Mouse (Mus musculus): ENCODE data around the gene Rgs12. TPM values are rescaled to one million over a fixed set of nuclear protein-coding genes. Genes with fewer than 3 reads are reported as not detected.

Rgs12 gene
- polyA plus RNA-seq, 1 experiment from 2014 or later, result 42.3 TPM

GRCm38 (mm10) chr5:34909634-34910503 lies 39.4 kb upstream of the Rgs12 start:
- H3K36me3 ChIP-seq (ENCODE audit: control insufficient read depth, insufficient read depth, low read length), result peaks cover 32% of the 10 kb centered on the region
- no peaks in the 10 kb centered on the region for H3K9me3 ChIP-seq (replicated peaks; ENCODE audit: control insufficient read depth, low read length, poor library complexity, severe bottlenecking)
- H3K4me1 ChIP-seq (ENCODE audit: control insufficient read depth, insufficient read depth, low read length), result no peaks in the 10 kb centered on the region
- no peaks in the 10 kb centered on the region for H3K27me3 ChIP-seq (ENCODE audit: control insufficient read depth, insufficient read depth, low read depth, low read length)
- no peak overlapping the region for H3K9ac ChIP-seq (ENCODE audit: low read depth, low read length)
- no peak overlapping the region for H3K4me2 ChIP-seq (ENCODE audit: low read length)
- WGBS, result 97% methylated on average over 1 of the region's 1 CpGs
- H3K27ac ChIP-seq (ENCODE audit: low read length), result no peak overlapping the region
- H3K4me3 ChIP-seq (ENCODE audit: low read depth, low read length), result no peak overlapping the region
- ATAC-seq, result no peak

GRCm38 (mm10) chr5:34910504-34910815 lies 38.8 kb upstream of the Rgs12 start:
- peaks cover 28% of the 10 kb centered on the region for H3K36me3 ChIP-seq (ENCODE audit: control insufficient read depth, insufficient read depth, low read length)
- no peaks in the 10 kb centered on the region for H3K27me3 ChIP-seq (ENCODE audit: control insufficient read depth, insufficient read depth, low read depth, low read length)
- no peaks in the 10 kb centered on the region for H3K9me3 ChIP-seq (replicated peaks; ENCODE audit: control insufficient read depth, low read length, poor library complexity, severe bottlenecking)
- no peaks in the 10 kb centered on the region for H3K4me1 ChIP-seq (ENCODE audit: control insufficient read depth, insufficient read depth, low read length)
- no peak overlapping the region for H3K4me3 ChIP-seq (ENCODE audit: low read depth, low read length)
- 78% methylated on average over 4 of the region's 4 CpGs for WGBS
- ATAC-seq, result no peak
- no peak overlapping the region for H3K27ac ChIP-seq (ENCODE audit: low read length)
- H3K9ac ChIP-seq (ENCODE audit: low read depth, low read length), result no peak overlapping the region
- no peak overlapping the region for H3K4me2 ChIP-seq (ENCODE audit: low read length)

- 11% methylated on average over 1 of the region's 1 CpGs for WGBS
- Histone ChIP-seq H3K4me1 (ENCODE audit: control insufficient read depth, insufficient read depth, low read length) (peaks cover 11% of the 10 kb centered on the region), H3K4me2 (ENCODE audit: low read length) (no peak overlapping the region), H3K36me3 (ENCODE audit: control insufficient read depth, insufficient read depth, low read length) (0 out of 2 replicates have a peak, but pooled peaks cover 2% of the 10 kb centered on the region), H3K4me3 (ENCODE audit: low read depth, low read length) (no peak overlapping the region), H3K27me3 (ENCODE audit: control insufficient read depth, insufficient read depth, low read depth, low read length) (no peaks in the 10 kb centered on the region), H3K27ac (ENCODE audit: low read length) (no peak overlapping the region), H3K9ac (ENCODE audit: low read depth, low read length) (no peak overlapping the region), H3K9me3 (replicated peaks; ENCODE audit: control insufficient read depth, low read length, poor library complexity, severe bottlenecking) (no peaks in the 10 kb centered on the region)
- peak; percentile 74 for ATAC-seq
These were observed 33.4 kb upstream of the Rgs12 start for GRCm38 (mm10) chr5:34915801-34916200.

GRCm38 (mm10) chr5:34917234-34917655 lies 32.0 kb upstream of the Rgs12 start:
- no peak overlapping the region for H3K4me3 ChIP-seq (ENCODE audit: low read depth, low read length)
- no peaks in the 10 kb centered on the region for H3K36me3 ChIP-seq (ENCODE audit: control insufficient read depth, insufficient read depth, low read length)
- H3K9me3 ChIP-seq (replicated peaks; ENCODE audit: control insufficient read depth, low read length, poor library complexity, severe bottlenecking), result no peaks in the 10 kb centered on the region
- H3K4me2 ChIP-seq (ENCODE audit: low read length), result no peak overlapping the region
- peak overlapping the region; percentile 11; the same call in 1 of the 2 replicates for H3K9ac ChIP-seq (ENCODE audit: low read depth, low read length)
- H3K27me3 ChIP-seq (ENCODE audit: control insufficient read depth, insufficient read depth, low read depth, low read length), result no peaks in the 10 kb centered on the region
- peaks cover 11% of the 10 kb centered on the region for H3K4me1 ChIP-seq (ENCODE audit: control insufficient read depth, insufficient read depth, low read length)
- H3K27ac ChIP-seq (ENCODE audit: low read length), result peak overlapping the region; percentile 74
- 39% methylated on average over 10 of the region's 10 CpGs for WGBS
- peak; percentile 54 for ATAC-seq

GRCm38 (mm10) chr5:34918785-34919184 lies 30.5 kb upstream of the Rgs12 start:
- Histone ChIP-seq H3K4me3 (ENCODE audit: low read depth, low read length) (no peak overlapping the region), H3K4me1 (ENCODE audit: control insufficient read depth, insufficient read depth, low read length) (peaks cover 11% of the 10 kb centered on the region), H3K36me3 (ENCODE audit: control insufficient read depth, insufficient read depth, low read length) (peaks cover 9% of the 10 kb centered on the region), H3K27me3 (ENCODE audit: control insufficient read depth, insufficient read depth, low read depth, low read length) (no peaks in the 10 kb centered on the region), H3K9ac (ENCODE audit: low read depth, low read length) (no peak overlapping the region), H3K27ac (ENCODE audit: low read length) (no peak overlapping the region), H3K9me3 (replicated peaks; ENCODE audit: control insufficient read depth, low read length, poor library complexity, severe bottlenecking) (no peaks in the 10 kb centered on the region), H3K4me2 (ENCODE audit: low read length) (no peak overlapping the region)
- no peak for ATAC-seq
- WGBS, result 92% methylated on average over 3 of the region's 3 CpGs

GRCm38 (mm10) chr5:34922531-34922930 lies 26.7 kb upstream of the Rgs12 start:
- Histone ChIP-seq H3K27me3 (ENCODE audit: control insufficient read depth, insufficient read depth, low read depth, low read length) (no peaks in the 10 kb centered on the region), H3K4me2 (ENCODE audit: low read length) (no peak overlapping the region), H3K9ac (ENCODE audit: low read depth, low read length) (no peak overlapping the region), H3K36me3 (ENCODE audit: control insufficient read depth, insufficient read depth, low read length) (peaks cover 16% of the 10 kb centered on the region), H3K4me3 (ENCODE audit: low read depth, low read length) (no peak overlapping the region), H3K9me3 (replicated peaks; ENCODE audit: control insufficient read depth, low read length, poor library complexity, severe bottlenecking) (no peaks in the 10 kb centered on the region), H3K4me1 (ENCODE audit: control insufficient read depth, insufficient read depth, low read length) (peaks cover 1% of the 10 kb centered on the region; the same call in 1 of the 2 replicates), H3K27ac (ENCODE audit: low read length) (no peak overlapping the region)
- ATAC-seq, result no peak
- whole genome bisulfite sequencing, result 70% methylated on average over 6 of the region's 6 CpGs

GRCm38 (mm10) chr5:34923920-34924319 lies 25.3 kb upstream of the Rgs12 start:
- Histone ChIP-seq H3K9ac (ENCODE audit: low read depth, low read length) (no peak overlapping the region), H3K4me1 (ENCODE audit: control insufficient read depth, insufficient read depth, low read length) (no peaks in the 10 kb centered on the region), H3K9me3 (replicated peaks; ENCODE audit: control insufficient read depth, low read length, poor library complexity, severe bottlenecking) (no peaks in the 10 kb centered on the region), H3K4me2 (ENCODE audit: low read length) (no peak overlapping the region), H3K36me3 (ENCODE audit: control insufficient read depth, insufficient read depth, low read length) (peaks cover 16% of the 10 kb centered on the region), H3K27me3 (ENCODE audit: control insufficient read depth, insufficient read depth, low read depth, low read length) (no peaks in the 10 kb centered on the region), H3K27ac (ENCODE audit: low read length) (no peak overlapping the region), H3K4me3 (ENCODE audit: low read depth, low read length) (no peak overlapping the region)
- ATAC-seq, result no peak
- WGBS, result 95% methylated on average over 4 of the region's 4 CpGs

GRCm38 (mm10) chr5:34924519-34924918 lies 24.7 kb upstream of the Rgs12 start:
- Histone ChIP-seq H3K27me3 (ENCODE audit: control insufficient read depth, insufficient read depth, low read depth, low read length) (no peaks in the 10 kb centered on the region), H3K9ac (ENCODE audit: low read depth, low read length) (no peak overlapping the region), H3K36me3 (ENCODE audit: control insufficient read depth, insufficient read depth, low read length) (peaks cover 16% of the 10 kb centered on the region), H3K4me2 (ENCODE audit: low read length) (no peak overlapping the region), H3K4me3 (ENCODE audit: low read depth, low read length) (no peak overlapping the region), H3K27ac (ENCODE audit: low read length) (no peak overlapping the region), H3K9me3 (replicated peaks; ENCODE audit: control insufficient read depth, low read length, poor library complexity, severe bottlenecking) (no peaks in the 10 kb centered on the region), H3K4me1 (ENCODE audit: control insufficient read depth, insufficient read depth, low read length) (no peaks in the 10 kb centered on the region)
- no peak for ATAC-seq
- WGBS, result 94% methylated on average over 7 of the region's 7 CpGs

- peaks cover 6% of the 10 kb centered on the region; the same call in 1 of the 2 replicates for H3K4me1 ChIP-seq (ENCODE audit: control insufficient read depth, insufficient read depth, low read length)
- H3K27me3 ChIP-seq (ENCODE audit: control insufficient read depth, insufficient read depth, low read depth, low read length), result no peaks in the 10 kb centered on the region
- H3K4me3 ChIP-seq (ENCODE audit: low read depth, low read length), result no peak overlapping the region
- no peak for ATAC-seq
- WGBS, result 81% methylated on average over 4 of the region's 4 CpGs
- no peak overlapping the region for H3K27ac ChIP-seq (ENCODE audit: low read length)
- H3K36me3 ChIP-seq (ENCODE audit: control insufficient read depth, insufficient read depth, low read length), result peaks cover 16% of the 10 kb centered on the region
- no peaks in the 10 kb centered on the region for H3K9me3 ChIP-seq (replicated peaks; ENCODE audit: control insufficient read depth, low read length, poor library complexity, severe bottlenecking)
- H3K4me2 ChIP-seq (ENCODE audit: low read length), result no peak overlapping the region
- H3K9ac ChIP-seq (ENCODE audit: low read depth, low read length), result no peak overlapping the region
These were observed 21.6 kb upstream of the Rgs12 start for GRCm38 (mm10) chr5:34927648-34928047.

Measured in midbrain, embryonic 16.5 days (tissue).